28 mouse cellular contexts compared by ENCODE assay signal in the genomic region with DNA sequence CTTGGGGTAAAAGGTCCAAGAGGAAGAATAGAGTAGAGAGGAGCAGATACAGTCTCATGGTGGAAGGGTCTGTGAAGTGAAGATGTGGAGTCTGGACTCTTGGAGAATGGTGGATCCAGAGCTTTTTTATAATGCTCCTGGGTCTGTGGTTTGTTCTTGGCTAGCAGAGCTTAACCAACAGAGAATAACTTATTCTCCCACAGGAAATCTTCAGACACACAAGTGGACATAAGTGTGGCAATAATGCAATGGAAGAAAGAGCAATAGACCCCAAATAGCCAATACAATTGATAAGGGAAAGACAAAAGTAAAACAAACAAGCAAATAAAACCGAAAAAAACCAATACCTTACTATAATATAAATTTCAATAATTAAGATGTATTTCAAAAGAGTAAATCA. TPM values are rescaled to one million over a fixed set of nuclear protein-coding genes. Genes with fewer than 3 reads are reported as not detected.
DNase-seq lines count a peak whose midpoint lies in the region; ATAC-seq and TF ChIP-seq lines count a peak whose summit lies in the region.
"Had no signal": no experiment of that assay in that cellular context is flagged by ENCODE, and none has a peak within 500 bp of the region (broad histone marks: within the 10 kb centered on the region; RNA-seq: fewer than 3 reads in every experiment).

A gene (minus strand): TSS at position 101 of the 400 bp plus-strand sequence.

- intact Hi-C loops in heart, adult 2 months (cut with DNase I), result no loop called here
- intact Hi-C loops in left cerebral cortex, adult 2 months (cut with DNase I), result no loop called here

- 64% methylated on average over 1 of the region's 1 CpGs for whole genome bisulfite sequencing in heart, adult 2 months
- 68% methylated on average over 1 of the region's 1 CpGs for WGBS in limb, embryonic 11.5 days
- WGBS in limb, embryonic 10.5 days, result 75% methylated on average over 1 of the region's 1 CpGs
- 76% methylated on average over 1 of the region's 1 CpGs for WGBS in midbrain, embryonic 11.5 days
- WGBS in midbrain, embryonic 10.5 days, result 78% methylated on average over 1 of the region's 1 CpGs

- H3K9ac ChIP-seq in heart, adult 2 months (ENCODE audit: low read depth, low read length), result no peak within 1 kb of the TSS
- H3K9ac ChIP-seq in limb, embryonic 11.5 days (ENCODE audit: low read length), result no peak within 1 kb of the TSS
- H3K9ac ChIP-seq in midbrain, embryonic 11.5 days (ENCODE audit: low read length), result no peak within 1 kb of the TSS

- H3K4me3 ChIP-seq in heart, adult 2 months, result no peak within 1 kb of the TSS
- H3K4me3 ChIP-seq in limb, embryonic 11.5 days (ENCODE audit: low read depth, low read length), result no peak within 1 kb of the TSS
- H3K4me3 ChIP-seq in limb, embryonic 10.5 days, result no peak within 1 kb of the TSS
- H3K4me3 ChIP-seq in midbrain, embryonic 11.5 days (ENCODE audit: low read depth, low read length), result no peak within 1 kb of the TSS
- H3K4me3 ChIP-seq in midbrain, embryonic 10.5 days, result no peak within 1 kb of the TSS
- H3K4me3 ChIP-seq in left cerebral cortex, adult 2 months, result no peak within 1 kb of the TSS

- TF ChIP-seq POLR2A in heart, adult 2 months (IDR thresholded peaks at IDR 0.05; ENCODE audit: insufficient read depth, low read depth, low read length), result no peak

- no peak for TF ChIP-seq EP300 in heart, adult 2 months (IDR thresholded peaks at IDR 0.05; ENCODE audit: insufficient read depth, low read depth, low read length)

- H3K36me3 ChIP-seq in heart, adult 2 months (ENCODE audit: control insufficient read depth, insufficient read depth, low read length), result no peaks in the 10 kb centered on the region
- no peaks in the 10 kb centered on the region for H3K36me3 ChIP-seq in limb, embryonic 11.5 days (ENCODE audit: control insufficient read depth, insufficient read depth, low read length)
- H3K36me3 ChIP-seq in limb, embryonic 10.5 days, result no peaks in the 10 kb centered on the region
- no peaks in the 10 kb centered on the region for H3K36me3 ChIP-seq in midbrain, embryonic 11.5 days (ENCODE audit: control insufficient read depth, insufficient read depth, low read length)
- H3K36me3 ChIP-seq in midbrain, embryonic 10.5 days, result no peaks in the 10 kb centered on the region
- H3K36me3 ChIP-seq: G1E had no signal

- H3K9me3 ChIP-seq in limb, embryonic 11.5 days (ENCODE audit: control insufficient read depth, low read length), result no peaks in the 10 kb centered on the region
- no peaks in the 10 kb centered on the region for H3K9me3 ChIP-seq in limb, embryonic 10.5 days (replicated peaks)
- H3K9me3 ChIP-seq in midbrain, embryonic 11.5 days (ENCODE audit: control insufficient read depth, low read length), result peaks cover 3% of the 10 kb centered on the region; the same call in 1 of the 2 replicates
- H3K9me3 ChIP-seq in midbrain, embryonic 10.5 days (replicated peaks), result no peaks in the 10 kb centered on the region
- H3K9me3 ChIP-seq: G1E had no signal

- no peak within 1 kb of the TSS for H3K27ac ChIP-seq in heart, adult 2 months
- no peak within 1 kb of the TSS for H3K27ac ChIP-seq in limb, embryonic 11.5 days (replicated peaks; ENCODE audit: low read depth, low read length)
- H3K27ac ChIP-seq in limb, embryonic 10.5 days, result no peak within 1 kb of the TSS
- no peak within 1 kb of the TSS for H3K27ac ChIP-seq in midbrain, embryonic 11.5 days (ENCODE audit: low read depth, low read length)
- no peak within 1 kb of the TSS for H3K27ac ChIP-seq in midbrain, embryonic 10.5 days (replicated peaks)
- no peak within 1 kb of the TSS for H3K27ac ChIP-seq in left cerebral cortex, adult 2 months

- no peak within 1 kb of the TSS for H3K4me2 ChIP-seq in limb, embryonic 11.5 days (ENCODE audit: low read depth, severe bottlenecking)
- H3K4me2 ChIP-seq in midbrain, embryonic 11.5 days, result no peak within 1 kb of the TSS

- no peaks in the 10 kb centered on the region for H3K4me1 ChIP-seq in heart, adult 2 months (ENCODE audit: control insufficient read depth, insufficient read depth, low read length)
- H3K4me1 ChIP-seq in limb, embryonic 11.5 days (ENCODE audit: control insufficient read depth, insufficient read depth, low read length), result no peaks in the 10 kb centered on the region
- no peaks in the 10 kb centered on the region for H3K4me1 ChIP-seq in limb, embryonic 10.5 days
- no peaks in the 10 kb centered on the region for H3K4me1 ChIP-seq in midbrain, embryonic 11.5 days (ENCODE audit: control insufficient read depth, insufficient read depth, low read length)
- no peaks in the 10 kb centered on the region for H3K4me1 ChIP-seq in midbrain, embryonic 10.5 days

- peak; percentile 4 for DNase-seq in heart, adult 11 months
- no peak for DNase-seq in heart, adult 2 months
- peak; percentile 4 for DNase-seq in limb, embryonic 11.5 days (ENCODE audit: low spot score)
- DNase-seq in limb, embryonic 10.5 days (ENCODE audit: low spot score), result no peak
- DNase-seq in midbrain, embryonic 11.5 days (ENCODE audit: low spot score, missing footprints), result peak; percentile 66
- DNase-seq in midbrain, embryonic 10.5 days (ENCODE audit: low spot score), result no peak
- no peak for DNase-seq in gonadal fat pad, adult 2 months (ENCODE audit: low read depth)
- DNase-seq in left cerebral cortex, adult 2 months (ENCODE audit: extremely low spot score in 1 of 2, low spot score in 2 of 2), result no peak
- DNase-seq: adrenal gland, adult 2 months; adrenal gland, adult 8-10 months; adrenal gland, postnatal 10 days; adrenal gland, postnatal 14 days; adrenal gland, postnatal 25 days; adrenal gland, postnatal 36 days; B cell, adult 2 months; cerebellum, adult 11 months; cerebellum, adult 11-12 months had no signal

- no peaks in the 10 kb centered on the region for H3K79me2 ChIP-seq in heart, adult 2 months (replicated peaks; ENCODE audit: control insufficient read depth, insufficient read depth, low read length)

- ATAC-seq in limb, embryonic 11.5 days (ENCODE audit: insufficient number of reproducible peaks, low FRiP score, low TSS enrichment, low read depth), result no peak
- ATAC-seq in midbrain, embryonic 11.5 days (ENCODE audit: low FRiP score), result no peak
- ATAC-seq: activated CD4-positive, CD25-positive, alpha-beta regulatory T cell, adult 4 months; CD4-positive, CD25-positive, alpha-beta regulatory T cell, adult 4 months; Patski had no signal

- H3K27me3 ChIP-seq in heart, adult 2 months (ENCODE audit: control insufficient read depth, insufficient read depth, low read length), result no peaks in the 10 kb centered on the region
- H3K27me3 ChIP-seq in limb, embryonic 11.5 days (ENCODE audit: control insufficient read depth, insufficient read depth, low read length), result no peaks in the 10 kb centered on the region
- H3K27me3 ChIP-seq in limb, embryonic 10.5 days (ENCODE audit: low read depth, poor library complexity, severe bottlenecking), result no peaks in the 10 kb centered on the region
- no peaks in the 10 kb centered on the region for H3K27me3 ChIP-seq in midbrain, embryonic 11.5 days (ENCODE audit: control insufficient read depth, insufficient read depth, low read length)
- H3K27me3 ChIP-seq in midbrain, embryonic 10.5 days (ENCODE audit: low read depth, poor library complexity, severe bottlenecking), result no peaks in the 10 kb centered on the region
- H3K27me3 ChIP-seq: CH12.LX, Patski had no signal

- TF ChIP-seq CTCF in heart, adult 2 months (IDR thresholded peaks at IDR 0.05), result no peak
- no peak for TF ChIP-seq CTCF in left cerebral cortex, adult 2 months (IDR thresholded peaks at IDR 0.05)

RNA-seq across cellular contexts. Expression of the gene that starts here (rescaled TPM):
- total RNA-seq in heart, adult 2 months (2021), result not detected
- not detected in 2 replicates for polyA plus RNA-seq in heart, adult 2 months (2012; rRNA removed)
- not detected in 2 replicates for polyA plus RNA-seq in limb, embryonic 11.5 days (2014; fragmentation: Nextera tagmentation; extraction: Ambion mirVana)
- polyA plus RNA-seq in limb, embryonic 10.5 days (2016; fragmentation: Nextera tagmentation; extraction: Ambion mirVana), result not detected in 2 replicates
- not detected in 2 replicates for polyA plus RNA-seq in midbrain, embryonic 11.5 days (2014; fragmentation: Nextera tagmentation; extraction: Ambion mirVana)
- not detected in 2 replicates for polyA plus RNA-seq in midbrain, embryonic 10.5 days (2016; fragmentation: Nextera tagmentation; extraction: Ambion mirVana)
- 5,331 and 5,718 TPM in 2 replicates for polyA plus RNA-seq in gonadal fat pad, adult 2 months (2012; rRNA removed)
- not detected for total RNA-seq in left cerebral cortex, adult 2 months (2021)
- total RNA-seq: adrenal gland, adult 18-20 months; adrenal gland, adult 2 months; adrenal gland, adult 8-10 months; adrenal gland, postnatal 10 days; adrenal gland, postnatal 14 days; adrenal gland, postnatal 25 days; adrenal gland, postnatal 36 days; adrenal gland, postnatal 4 days; CH12.LX; ES-E14; G1E; MEL had no signal
- polyA plus RNA-seq: activated CD4-positive, CD25-positive, alpha-beta regulatory T cell, adult 4 months; adrenal gland, adult 2 months; brain, embryonic 14.5 days; C2C12; CD4-positive, CD25-positive, alpha-beta regulatory T cell, adult 4 months; G1E; Patski had no signal

Comparison
In these comparisons a context has a peak if more than half of its experiments do, and no peak if none do; other contexts are left out.
1. RNA of the gene that starts here (polyA plus RNA-seq): 5,331 to 5,718 TPM in gonadal fat pad, adult 2 months; not detected in heart, adult 2 months, not detected in limb, embryonic 11.5 days, not detected in limb, embryonic 10.5 days, not detected in midbrain, embryonic 11.5 days and not detected in midbrain, embryonic 10.5 days; every median in the first group is over 1,000 times any median in the second.
2. Peak in DNase-seq in limb, embryonic 11.5 days; RNA of the gene not detected or under 1 TPM.
3. Peak in DNase-seq in midbrain, embryonic 11.5 days; RNA of the gene not detected or under 1 TPM.